Mouse (Mus musculus) duodenum, adult 2 months (tissue): Measurements from ENCODE around the gene Lmo3. TPM values are rescaled to one million over a fixed set of nuclear protein-coding genes. Genes with fewer than 3 reads are reported as not detected.

ENCODE experiments used
- polyA plus RNA-seq: library from polyadenylated mRNA; depleted of rRNA; stranded (reverse); fragments of >200 nt; gene quantifications from 2 replicates; pipeline ENCODE4 v1.2.3, GENCODE M21; 2012; ENCODE audit warnings: low replicate concordance; rRNA removed

The Lmo3 gene
- polyA plus RNA-seq = 0.55 TPM in 1 of 2 replicates, not detected in the other

GRCm38 (mm10) chr6:138581734-138582505 is at the start of gene Lmo3:
Gene Lmo3 (minus strand): TSS chr6:138581968.

Other genes with a start within 250 kb of the Lmo3 start
- not detected in 2 replicates for gene Igbp1b, start 76.6 kb upstream of the Lmo3 start, polyA plus RNA-seq